Mouse (Mus musculus) hindbrain, embryonic 13.5 days (tissue): ENCODE data around the gene Setd3. TPM values are rescaled to one million over a fixed set of nuclear protein-coding genes. Genes with fewer than 3 reads are reported as not detected.

Experiments used
- ATAC-seq: fragments of 200-750 bp; cut with Nextera tagmentation; 2 replicates; pipeline ENCODE4 v1.8.0; 2017; ENCODE audit warnings: moderate TSS enrichment; ENCODE audit not compliant: low FRiP score
- H3K27ac ChIP-seq: fragments of 300-500 bp; sonication (generic); 2 replicates; pipeline ENCODE4 v1.5.1; 2015; ENCODE audit warnings: inconsistent platforms, mild to moderate bottlenecking, moderate library complexity
- H3K27me3 ChIP-seq: fragments of 300-500 bp; sonication (generic); 2 replicates; pipeline ENCODE4 v1.6.1; 2015; ENCODE audit warnings: mild to moderate bottlenecking, inconsistent platforms
- H3K36me3 ChIP-seq: fragments of 300-500 bp; sonication (generic); 2 replicates; pipeline ENCODE4 v1.6.1; 2015; ENCODE audit warnings: mild to moderate bottlenecking, inconsistent platforms
- H3K4me1 ChIP-seq: fragments of 300-500 bp; sonication (generic); replicated peaks from 2 replicates; pipeline ENCODE4 v1.6.1; 2015; ENCODE audit warnings: inconsistent platforms
- H3K4me2 ChIP-seq: fragments of 300-500 bp; sonication (generic); 2 replicates; pipeline ENCODE4 v1.6.1; 2015; ENCODE audit warnings: inconsistent platforms, mild to moderate bottlenecking, moderate library complexity
- H3K4me3 ChIP-seq: fragments of 300-500 bp; sonication (generic); 2 replicates; pipeline ENCODE4 v1.5.1; 2015; ENCODE audit warnings: mild to moderate bottlenecking, inconsistent platforms
- H3K9ac ChIP-seq: fragments of 300-500 bp; sonication (generic); 2 replicates; pipeline ENCODE4 v1.6.1; 2015; ENCODE audit warnings: mild to moderate bottlenecking, inconsistent platforms
- H3K9me3 ChIP-seq: fragments of 300-500 bp; sonication (generic); 2 replicates; pipeline ENCODE4 v1.6.1; 2016; ENCODE audit warnings: inconsistent platforms
- WGBS: fragments of 180-500 bp; shearing (Covaris S2); methylation state at CpG from one replicate; pipeline ENCODE4 v1.1.7; 2015; 5-methylcytosine and 5-hydroxymethylcytosine counted together
- polyA plus RNA-seq: library from polyadenylated mRNA; unstranded; fragments of >200 nt; fragmentation: Nextera tagmentation; extraction: Ambion mirVana; gene quantifications from 2 replicates; pipeline ENCODE4 v1.2.1, GENCODE M21; 2015

Gene Setd3
- polyA plus RNA-seq, 1 experiment from 2014 or later: 102 TPM

GRCm38 (mm10) chr12:108063986-108064385, 115.1 kb downstream of the Setd3 start:
- Histone ChIP-seq H3K27me3 (no peaks in the 10 kb centered on the region), H3K4me3 (no peak overlapping the region), H3K36me3 (no peaks in the 10 kb centered on the region), H3K4me1 (peaks cover 4% of the 10 kb centered on the region; the same call in 1 of the 2 replicates), H3K9me3 (0 out of 2 replicates have a peak, but pooled peaks cover 4% of the 10 kb centered on the region), H3K27ac (no peak overlapping the region), H3K9ac (no peak overlapping the region), H3K4me2 (no peak overlapping the region)
- 22% methylated on average over 6 of the region's 6 CpGs for WGBS
- no peak for ATAC-seq

- WGBS: 68% methylated on average over 5 of the region's 5 CpGs
- H3K27me3 ChIP-seq: no peaks in the 10 kb centered on the region
- H3K9me3 ChIP-seq: 0 out of 2 replicates have a peak, but pooled peaks cover 4% of the 10 kb centered on the region
- no peak overlapping the region for H3K27ac ChIP-seq
- no peak overlapping the region for H3K4me3 ChIP-seq
- H3K9ac ChIP-seq: no peak overlapping the region
- H3K36me3 ChIP-seq: no peaks in the 10 kb centered on the region
- H3K4me1 ChIP-seq: no peaks in the 10 kb centered on the region
- ATAC-seq: no peak
- H3K4me2 ChIP-seq: no peak overlapping the region
Observed at GRCm38 (mm10) chr12:108062137-108062536, 117.0 kb downstream of the Setd3 start.

GRCm38 (mm10) chr12:108061661-108062060, 117.5 kb downstream of the Setd3 start:
- 86% methylated on average over 7 of the region's 7 CpGs for WGBS
- H3K9me3 ChIP-seq: 0 out of 2 replicates have a peak, but pooled peaks cover 4% of the 10 kb centered on the region
- H3K36me3 ChIP-seq: no peaks in the 10 kb centered on the region
- no peak for ATAC-seq
- no peaks in the 10 kb centered on the region for H3K27me3 ChIP-seq
- no peak overlapping the region for H3K27ac ChIP-seq
- H3K4me1 ChIP-seq: no peaks in the 10 kb centered on the region
- no peak overlapping the region for H3K4me3 ChIP-seq
- no peak overlapping the region for H3K4me2 ChIP-seq
- no peak overlapping the region for H3K9ac ChIP-seq

Other genes with a start within 250 kb of the Setd3 start
- gene Bcl11b, start 175.7 kb downstream of the Setd3 start, polyA plus RNA-seq: 27.0 and 31.0 TPM in 2 replicates
- 3.8 and 4.0 TPM in 2 replicates for gene Ccnk, start 265 bp upstream of the Setd3 start, polyA plus RNA-seq
- gene Ccdc85c, start 96.1 kb upstream of the Setd3 start, polyA plus RNA-seq: 17.3 and 17.7 TPM in 2 replicates
- gene Hhipl1, start 127.0 kb upstream of the Setd3 start, polyA plus RNA-seq: 1.5 and 1.6 TPM in 2 replicates
- 15.4 and 17.5 TPM in 2 replicates for gene Cyp46a1, start 155.1 kb upstream of the Setd3 start, polyA plus RNA-seq
- gene Eml1, start 191.6 kb upstream of the Setd3 start, polyA plus RNA-seq: 58.7 and 61.9 TPM in 2 replicates